ENCODE assay signal across 14 mouse cellular contexts in genomic region chr6:51602341-51602740, GRCm38 (mm10).
"Had no signal": no experiment of that assay in that cellular context is flagged by ENCODE, and none has a peak within 500 bp of the region (broad histone marks: within the 10 kb centered on the region; RNA-seq: fewer than 3 reads in every experiment).

No protein-coding gene starts in this region.

- H3K36me3 ChIP-seq: limb, embryonic 12.5 days; limb, embryonic 15.5 days; liver, embryonic 12.5 days; liver, embryonic 15.5 days; midbrain, embryonic 10.5 days had no signal

- H3K9ac ChIP-seq: limb, embryonic 12.5 days; limb, embryonic 15.5 days; liver, embryonic 12.5 days; liver, embryonic 15.5 days had no signal

- H3K27ac ChIP-seq: limb, embryonic 12.5 days; limb, embryonic 15.5 days; liver, embryonic 12.5 days; liver, embryonic 15.5 days; midbrain, embryonic 10.5 days had no signal

- H3K9me3 ChIP-seq: limb, embryonic 15.5 days; liver, embryonic 15.5 days; midbrain, embryonic 10.5 days had no signal

- H3K27me3 ChIP-seq: limb, embryonic 15.5 days; liver, embryonic 15.5 days had no signal

- H3K4me2 ChIP-seq: limb, embryonic 12.5 days; limb, embryonic 15.5 days; liver, embryonic 12.5 days; liver, embryonic 15.5 days had no signal

- DNase-seq: kidney, postnatal 14 days; kidney, postnatal 4 days; left cerebral cortex, postnatal 4 days; lung, adult 2 months; lung, postnatal 36 days; midbrain, embryonic 14.5 days; thymus, adult 18-20 months; thymus, postnatal 36 days had no signal

- H3K4me1 ChIP-seq: limb, embryonic 15.5 days; liver, embryonic 15.5 days; megakaryocyte, embryonic 14.5 days had no signal

- H3K4me3 ChIP-seq: limb, embryonic 12.5 days; limb, embryonic 15.5 days; liver, embryonic 12.5 days; liver, embryonic 15.5 days; megakaryocyte, embryonic 14.5 days; midbrain, embryonic 10.5 days had no signal

- ATAC-seq: liver, embryonic 12.5 days had no signal
